Mouse (Mus musculus) intestine, postnatal 0 days (tissue): Measurements from ENCODE around the gene Nhej1. TPM values are rescaled to one million over a fixed set of nuclear protein-coding genes. Genes with fewer than 3 reads are reported as not detected.

Experiments used
- ATAC-seq: fragments of 200-750 bp; cut with Nextera tagmentation; 2 replicates; pipeline ENCODE4 v1.8.0; 2017; ENCODE audit warnings: mild to moderate bottlenecking, moderate TSS enrichment, moderate library complexity
- H3K27ac ChIP-seq: fragments of 300-500 bp; sonication (generic); 2 replicates; pipeline ENCODE4 v1.5.1; 2014; ENCODE audit warnings: mild to moderate bottlenecking, low read depth, low read length, moderate library complexity
- H3K27me3 ChIP-seq: fragments of 300-500 bp; sonication (generic); replicated peaks from 2 replicates; pipeline ENCODE4 v1.6.1; 2014; ENCODE audit warnings: low read length, mixed read lengths; ENCODE audit not compliant: control insufficient read depth, insufficient read depth
- H3K36me3 ChIP-seq: fragments of 300-500 bp; sonication (generic); 2 replicates; pipeline ENCODE4 v1.6.1; 2014; ENCODE audit warnings: mild to moderate bottlenecking, moderate library complexity; ENCODE audit not compliant: control insufficient read depth, insufficient read depth
- H3K4me1 ChIP-seq: fragments of 300-500 bp; sonication (generic); replicated peaks from 2 replicates; pipeline ENCODE4 v1.6.1; 2014; ENCODE audit warnings: antibody characterized with exemption, low read length, mixed read lengths; ENCODE audit not compliant: control insufficient read depth, insufficient read depth
- H3K4me2 ChIP-seq: fragments of 300-500 bp; sonication (generic); replicated peaks from 2 replicates; pipeline ENCODE4 v1.6.1; 2014; ENCODE audit warnings: low read depth, mild to moderate bottlenecking, moderate library complexity
- H3K4me3 ChIP-seq: fragments of 300-500 bp; sonication (generic); 2 replicates; pipeline ENCODE4 v1.5.1; 2014; ENCODE audit warnings: low read depth, low read length
- H3K9ac ChIP-seq: fragments of 300-500 bp; sonication (generic); 2 replicates; pipeline ENCODE4 v1.6.1; 2014; ENCODE audit warnings: mild to moderate bottlenecking, low read depth, low read length
- H3K9me3 ChIP-seq: fragments of 300-500 bp; sonication (generic); 2 replicates; pipeline ENCODE4 v1.6.1; 2016; ENCODE audit warnings: mixed run types; ENCODE audit not compliant: control insufficient read depth
- CTCF ChIP-seq: sonication (generic); IDR thresholded peaks from 2 replicates; pipeline ENCODE4 v1.5.1; 2016; ENCODE audit warnings: low read depth, mild to moderate bottlenecking, control low read depth, antibody characterized with exemption, moderate library complexity
- WGBS: fragments of 180-500 bp; shearing (Covaris S2); extraction: QIAGEN DNeasy Blood & Tissue Kit; methylation state at CpG from one replicate; pipeline ENCODE4 v1.1.7; 2014; 5-methylcytosine and 5-hydroxymethylcytosine counted together
- polyA plus RNA-seq: library from polyadenylated mRNA; unstranded; fragments of >200 nt; fragmentation: Nextera tagmentation; extraction: Ambion mirVana; gene quantifications from 2 replicates; pipeline ENCODE4 v1.2.1, GENCODE M21; 2015

Gene Nhej1
- polyA plus RNA-seq, 1 experiment from 2014 or later, result 5.0 TPM

DNA sequence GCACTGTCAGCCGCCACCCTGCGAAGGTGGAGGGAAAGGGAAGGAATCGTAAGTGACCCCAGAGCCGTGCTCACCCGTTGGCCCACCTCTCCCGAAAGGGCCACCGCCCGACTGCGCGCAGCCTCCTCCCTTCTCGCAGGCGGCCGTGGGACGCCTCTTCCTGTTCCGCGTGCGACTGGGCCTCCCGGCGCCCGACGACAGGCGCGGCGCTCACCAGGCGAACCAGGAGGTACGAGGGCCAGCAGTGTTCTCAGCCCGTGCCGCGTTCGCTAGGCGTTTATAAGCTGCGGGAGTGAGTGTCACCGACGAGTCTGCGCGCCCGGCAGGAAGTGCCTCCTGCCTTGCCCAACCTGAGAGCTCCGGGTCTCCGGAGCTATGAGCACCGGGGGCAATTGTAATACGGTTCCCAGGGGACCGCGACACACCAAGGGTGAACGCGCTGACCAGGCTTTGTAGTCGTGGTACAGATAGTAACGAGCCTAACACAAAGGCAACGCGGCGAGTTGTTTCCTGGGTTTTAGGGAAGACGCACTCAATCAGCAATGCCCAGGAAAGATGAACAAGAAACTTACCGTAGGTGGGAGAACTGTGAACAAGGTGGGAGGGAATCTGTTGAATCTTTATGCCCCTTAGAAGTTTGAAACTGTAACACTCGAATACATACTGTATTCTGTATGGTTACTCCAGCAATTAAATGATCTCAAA is 16.6 kb upstream of the Nhej1 start:
- Histone ChIP-seq H3K4me2 (peak overlapping the region; percentile 88), H3K36me3 (peaks cover 49% of the 10 kb centered on the region), H3K9ac (peak overlapping the region; percentile 76), H3K27ac (peak overlapping the region; percentile 96), H3K27me3 (no peaks in the 10 kb centered on the region), H3K9me3 (no peaks in the 10 kb centered on the region), H3K4me3 (peak overlapping the region; percentile 72), H3K4me1 (no peaks in the 10 kb centered on the region)
- WGBS, result under 1% methylated on average over 52 of the region's 53 CpGs
- TF ChIP-seq CTCF, result no peak; the same call in 1 of the 2 replicates
- peak; percentile 50 for ATAC-seq

DNA sequence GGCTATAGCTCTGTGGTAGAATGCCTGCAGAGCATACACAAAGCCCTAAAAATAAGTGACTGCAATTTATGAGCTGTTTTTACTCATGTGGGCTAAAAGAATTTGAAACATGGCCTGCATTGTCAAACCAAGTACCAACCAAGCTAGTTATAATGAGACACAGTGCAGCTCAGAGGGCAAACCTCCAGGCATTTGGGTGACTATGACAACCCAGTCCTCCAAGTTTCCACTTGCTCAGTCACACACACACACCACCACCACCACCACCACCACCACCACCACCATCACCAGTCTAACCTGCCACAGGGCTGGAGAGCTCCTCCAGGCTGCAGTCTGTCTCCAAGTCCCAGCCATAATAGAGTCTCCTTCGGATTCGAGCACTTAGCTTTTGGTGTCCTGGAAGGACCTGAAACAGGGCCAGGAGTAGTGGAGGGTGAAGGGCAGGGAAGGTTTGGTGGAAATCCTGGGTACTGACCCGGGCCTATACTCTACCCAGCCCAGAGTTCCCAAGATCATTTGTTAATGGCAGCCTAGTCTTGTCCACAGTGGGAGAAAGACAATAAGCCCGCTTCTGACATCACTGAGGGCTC is 15.7 kb upstream of the Nhej1 start:
- H3K4me1 ChIP-seq, result no peaks in the 10 kb centered on the region
- no peak for TF ChIP-seq CTCF
- peaks cover 49% of the 10 kb centered on the region for H3K36me3 ChIP-seq
- H3K9me3 ChIP-seq, result no peaks in the 10 kb centered on the region
- H3K4me2 ChIP-seq, result peak overlapping the region; percentile 88
- H3K27me3 ChIP-seq, result no peaks in the 10 kb centered on the region
- peak overlapping the region; percentile 76 for H3K9ac ChIP-seq
- no peak for ATAC-seq
- WGBS, result 36% methylated on average over 4 of the region's 4 CpGs
- peak overlapping the region; percentile 72 for H3K4me3 ChIP-seq
- peak overlapping the region; percentile 96 for H3K27ac ChIP-seq

DNA sequence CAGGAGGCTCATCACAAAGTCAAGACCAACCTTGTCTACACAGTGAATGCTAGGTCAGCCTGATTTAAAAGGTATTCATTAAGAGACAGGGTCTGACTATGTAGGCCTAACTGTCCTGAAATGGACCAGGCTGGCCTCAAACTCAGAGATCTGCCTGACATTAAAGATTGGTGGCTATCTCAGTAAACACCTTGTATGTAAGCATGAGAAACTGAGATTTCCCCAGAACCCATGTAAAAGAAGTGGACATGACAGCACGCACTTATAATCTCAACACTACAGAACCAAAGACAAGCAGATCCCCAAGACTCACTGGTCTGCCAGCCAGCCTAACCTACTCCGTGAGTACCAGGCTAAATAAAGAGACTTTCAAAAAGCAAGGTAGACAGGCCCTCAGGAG is 13.4 kb upstream of the Nhej1 start:
- Histone ChIP-seq H3K4me1 (no peaks in the 10 kb centered on the region), H3K9ac (no peak overlapping the region), H3K27ac (no peak overlapping the region), H3K4me2 (no peak overlapping the region), H3K27me3 (no peaks in the 10 kb centered on the region), H3K36me3 (peaks cover 43% of the 10 kb centered on the region), H3K4me3 (no peak overlapping the region), H3K9me3 (no peaks in the 10 kb centered on the region)
- WGBS, result 100% methylated on average over 2 of the region's 2 CpGs
- no peak for TF ChIP-seq CTCF
- no peak for ATAC-seq

DNA sequence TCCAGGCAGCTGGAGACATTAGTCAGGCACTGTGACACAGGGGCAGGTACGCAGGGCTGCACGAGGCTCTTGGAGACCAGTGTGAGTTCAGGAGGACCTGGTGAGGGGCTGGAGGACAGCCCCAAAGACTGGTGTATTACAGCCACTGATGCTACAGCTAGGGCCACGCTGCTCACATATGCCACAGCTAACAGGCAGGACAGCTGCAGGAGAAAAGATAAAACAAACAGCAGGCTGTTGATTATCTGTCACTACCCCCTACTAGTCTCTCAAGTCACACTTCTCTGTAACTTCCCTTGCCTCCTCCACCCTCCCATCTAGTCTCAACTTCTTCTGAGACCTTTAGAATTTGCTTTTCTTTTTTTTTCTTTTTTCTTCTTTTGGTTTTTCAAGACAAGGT is 11.7 kb upstream of the Nhej1 start:
- no peaks in the 10 kb centered on the region for H3K27me3 ChIP-seq
- TF ChIP-seq CTCF, result no peak
- 65% methylated on average over 3 of the region's 3 CpGs for WGBS
- H3K27ac ChIP-seq, result no peak overlapping the region
- H3K36me3 ChIP-seq, result peaks cover 43% of the 10 kb centered on the region
- H3K9me3 ChIP-seq, result no peaks in the 10 kb centered on the region
- no peak overlapping the region for H3K4me2 ChIP-seq
- no peak overlapping the region for H3K9ac ChIP-seq
- ATAC-seq, result no peak
- no peak overlapping the region for H3K4me3 ChIP-seq
- H3K4me1 ChIP-seq, result no peaks in the 10 kb centered on the region

DNA sequence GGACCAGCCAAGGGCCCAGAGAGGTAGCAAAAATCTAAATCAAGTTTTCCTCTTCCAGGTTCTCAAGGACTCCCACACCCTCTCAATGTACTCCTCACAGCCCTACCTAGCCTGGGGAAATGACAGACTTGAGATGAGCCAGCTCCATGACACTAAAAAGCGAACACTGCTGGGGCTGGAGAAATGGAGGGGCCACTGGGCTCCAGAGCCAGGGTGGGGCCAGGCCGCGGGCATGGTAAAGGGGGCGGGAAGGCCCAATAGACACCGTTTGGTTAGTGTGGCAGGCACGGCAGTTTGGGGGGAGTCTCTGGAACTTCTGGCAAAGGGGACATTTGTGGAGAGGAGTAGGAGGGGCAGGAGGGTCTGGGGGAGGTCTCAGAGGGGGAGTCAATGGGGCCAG is 11.3 kb upstream of the Nhej1 start:
- TF ChIP-seq CTCF, result no peak
- no peaks in the 10 kb centered on the region for H3K27me3 ChIP-seq

DNA sequence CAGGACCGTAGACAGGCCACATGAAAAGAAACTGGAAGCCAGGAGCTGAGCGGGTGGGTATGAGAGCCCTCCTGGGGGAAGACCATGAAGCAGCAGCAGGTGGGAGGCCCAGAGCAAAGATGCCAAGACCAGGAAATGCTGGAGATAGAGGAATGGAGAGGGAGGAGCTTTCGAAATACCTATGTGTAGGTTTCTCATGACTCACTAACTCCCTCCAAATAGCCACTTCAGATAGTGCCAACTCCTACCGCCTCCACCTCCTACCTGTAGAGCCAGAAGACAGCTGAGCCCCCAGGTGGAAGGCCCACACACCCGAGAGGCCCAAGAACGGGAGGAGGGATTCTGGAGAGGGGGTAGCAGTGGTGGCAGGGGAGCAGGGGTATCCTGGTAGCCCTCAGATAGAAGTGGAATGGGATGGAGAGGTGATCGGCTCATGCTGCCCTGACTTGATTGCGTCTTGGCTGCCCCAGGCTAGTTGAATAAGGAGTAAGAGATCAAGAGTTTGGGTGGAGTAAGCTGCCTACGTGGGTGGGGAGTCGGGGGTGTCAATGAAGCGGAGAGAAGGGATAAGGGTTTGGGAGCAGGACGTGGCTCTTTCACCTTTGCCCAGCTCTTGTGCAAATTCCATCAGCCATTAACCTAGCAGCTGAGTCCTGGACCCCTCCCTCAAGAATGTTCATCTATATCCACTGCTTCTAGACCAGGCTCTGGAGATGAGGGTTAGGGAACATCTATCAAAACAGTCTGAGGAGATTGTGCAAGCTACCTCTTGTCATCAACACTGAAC is 8.6 kb upstream of the Nhej1 start, which contains the start of gene Slc23a3:
TSS of gene Slc23a3 (minus strand) at position 470 of the 787 bp plus-strand sequence.
- H3K4me2 ChIP-seq, result no peak within 1 kb of the TSS
- no peak within 1 kb of the TSS for H3K4me3 ChIP-seq
- no peak for TF ChIP-seq CTCF
- no peaks in the 10 kb centered on the region for H3K4me1 ChIP-seq
- 38% methylated on average over 12 of the region's 12 CpGs for WGBS
- peaks cover 35% of the 10 kb centered on the region for H3K36me3 ChIP-seq
- H3K27ac ChIP-seq, result no peak within 1 kb of the TSS
- no peak within 1 kb of the TSS for H3K9ac ChIP-seq
- H3K27me3 ChIP-seq, result no peaks in the 10 kb centered on the region
- ATAC-seq, result 0 out of 2 replicates have a peak, but pooled peaks have one; percentile 12
- no peaks in the 10 kb centered on the region for H3K9me3 ChIP-seq

More for the DNA sequence above, 11.3 kb upstream of the Nhej1 start:
- Histone ChIP-seq H3K27ac (no peak overlapping the region), H3K9me3 (no peaks in the 10 kb centered on the region), H3K4me2 (no peak overlapping the region), H3K4me1 (no peaks in the 10 kb centered on the region), H3K4me3 (no peak overlapping the region), H3K36me3 (peaks cover 43% of the 10 kb centered on the region), H3K9ac (no peak overlapping the region)
- 65% methylated on average over 6 of the region's 6 CpGs for WGBS
- ATAC-seq, result no peak
